Mouse (Mus musculus) megakaryocyte, embryonic 14.5 days (primary cell): Measurements from ENCODE around the gene Kcnb1.

Experiments used
- FLI1 ChIP-seq: IDR thresholded peaks from 2 replicates; pipeline ENCODE4 v1.6.1; 2012; ENCODE audit warnings: low read length, inconsistent platforms, mixed read lengths
- GATA1 ChIP-seq: IDR thresholded peaks from 3 replicates; pipeline ENCODE4 v1.6.1; 2012; ENCODE audit warnings: mixed read lengths, low read length, inconsistent platforms, borderline replicate concordance

GRCm38 (mm10) chr2:167212089-167212488, 22.1 kb upstream of the Kcnb1 start:
- TF ChIP-seq GATA1 (no peak), FLI1 (no peak)
